Mouse (Mus musculus) E14TG2a.4 (cell line): ENCODE results near the gene Crnkl1.

ENCODE experiments used
- CTCF ChIP-seq: conservative IDR thresholded peaks from 2 replicates; pipeline ENCODE4 v1.5.1; 2014; ENCODE audit warnings: low read length
- NANOG ChIP-seq: IDR thresholded peaks from 2 replicates; pipeline ENCODE4 v1.6.1; 2014; ENCODE audit warnings: borderline replicate concordance, low read length, mixed read lengths

DNA sequence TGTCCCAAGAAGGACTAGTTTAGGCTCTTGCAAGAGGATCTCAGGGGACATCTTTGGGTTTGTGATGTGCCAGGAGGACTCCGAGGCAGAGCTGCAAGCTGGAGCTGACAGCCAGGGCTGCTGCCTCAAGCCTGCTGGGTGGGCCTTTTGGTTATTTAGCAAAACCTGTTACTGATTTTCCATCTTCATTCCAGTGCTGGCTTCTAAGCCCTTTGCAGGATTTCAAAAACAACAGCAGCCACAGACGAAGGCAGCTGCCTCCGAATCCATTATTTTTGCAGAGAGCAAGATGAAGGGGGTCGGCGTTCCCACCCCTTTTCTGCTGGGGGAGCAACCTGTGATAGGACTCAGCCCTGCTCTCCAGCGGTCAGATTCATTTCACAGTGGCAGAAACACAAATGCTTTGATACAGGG lies 46.9 kb upstream of the Crnkl1 start:
- TF ChIP-seq CTCF (no peak), NANOG (no peak)
